Mouse (Mus musculus): ENCODE measurements around the gene R3hdm2. TPM values are rescaled to one million over a fixed set of nuclear protein-coding genes. Genes with fewer than 3 reads are reported as not detected.

The R3hdm2 gene
- total and polyA plus RNA-seq, 3 experiments, result 116 to 274 (median 127) TPM

- DNase-seq, result peak; percentile 80
These were observed 41.9 kb downstream of the R3hdm2 start for GRCm38 (mm10) chr10:127422047-127422446.

GRCm38 (mm10) chr10:127425794-127426193, 45.7 kb downstream of the R3hdm2 start:
- DNase-seq, result no peak

GRCm38 (mm10) chr10:127426670-127427069, 46.5 kb downstream of the R3hdm2 start:
- no peak for DNase-seq

GRCm38 (mm10) chr10:127427107-127427506, 47.0 kb downstream of the R3hdm2 start:
- DNase-seq, result no peak

GRCm38 (mm10) chr10:127427987-127428386, 47.9 kb downstream of the R3hdm2 start:
- no peak for DNase-seq

GRCm38 (mm10) chr10:127429538-127429937, 49.4 kb downstream of the R3hdm2 start:
- DNase-seq, result no peak

GRCm38 (mm10) chr10:127432466-127432865, 52.3 kb downstream of the R3hdm2 start:
- peak; percentile 33 for DNase-seq

- no peak for DNase-seq
These were observed 57.4 kb downstream of the R3hdm2 start for GRCm38 (mm10) chr10:127437354-127438113.

GRCm38 (mm10) chr10:127453701-127454100, 73.6 kb downstream of the R3hdm2 start:
- no peak for DNase-seq

- DNase-seq, result no peak
These were observed 82.4 kb downstream of the R3hdm2 start for GRCm38 (mm10) chr10:127462411-127463096.

GRCm38 (mm10) chr10:127471281-127471988, 91.3 kb downstream of the R3hdm2 start:
- DNase-seq, result no peak

- DNase-seq, result no peak
These were observed 92.6 kb downstream of the R3hdm2 start for GRCm38 (mm10) chr10:127472722-127473121.

- DNase-seq, result no peak
These were observed 95.0 kb downstream of the R3hdm2 start for GRCm38 (mm10) chr10:127475175-127475574.

- no peak for DNase-seq
These were observed 96.4 kb downstream of the R3hdm2 start for GRCm38 (mm10) chr10:127476541-127476940.

- DNase-seq, result peak; percentile 79
These were observed 97.2 kb downstream of the R3hdm2 start for GRCm38 (mm10) chr10:127477301-127477700.

GRCm38 (mm10) chr10:127479131-127479530, 99.0 kb downstream of the R3hdm2 start:
- DNase-seq, result peak; percentile 44

GRCm38 (mm10) chr10:127480833-127481813, 101.0 kb downstream of the R3hdm2 start:
- DNase-seq, result peak; percentile 87

GRCm38 (mm10) chr10:127485235-127485634, 105.1 kb downstream of the R3hdm2 start:
- DNase-seq, result no peak

GRCm38 (mm10) chr10:127488856-127489255, 108.7 kb downstream of the R3hdm2 start:
- no peak for DNase-seq

- DNase-seq, result no peak
These were observed 110.3 kb downstream of the R3hdm2 start for GRCm38 (mm10) chr10:127490160-127491127.

All from adrenal gland, adult 2 months (tissue).